Mouse (Mus musculus) lung, postnatal 0 days (tissue): Measurements from ENCODE around the gene Arl8b. TPM values are rescaled to one million over a fixed set of nuclear protein-coding genes. Genes with fewer than 3 reads are reported as not detected.

Experiments
- ATAC-seq: fragments of 200-750 bp; cut with Nextera tagmentation; 2 replicates; pipeline ENCODE4 v1.8.0; 2017; ENCODE audit warnings: moderate library complexity
- DNase-seq: peaks from one replicate; pipeline ENCODE4 v3.0.0-alpha.2; 2016; ENCODE audit warnings: low spot score
- H3K27ac ChIP-seq: fragments of 300-500 bp; sonication (generic); 2 replicates; pipeline ENCODE4 v1.5.1; 2014; ENCODE audit warnings: antibody characterized with exemption, mild to moderate bottlenecking, low read length, mixed read lengths
- H3K27me3 ChIP-seq: fragments of 300-500 bp; sonication (generic); replicated peaks from 2 replicates; pipeline ENCODE4 v1.6.1; 2014; ENCODE audit warnings: low read length, mixed read lengths; ENCODE audit not compliant: insufficient read depth
- H3K36me3 ChIP-seq: fragments of 300-500 bp; sonication (generic); 2 replicates; pipeline ENCODE4 v1.6.1; 2014; ENCODE audit warnings: low read length, mixed read lengths; ENCODE audit not compliant: insufficient read depth
- H3K4me1 ChIP-seq: fragments of 300-500 bp; sonication (generic); 2 replicates; pipeline ENCODE4 v1.6.1; 2014; ENCODE audit warnings: antibody characterized with exemption, low read depth, low read length, mixed read lengths; ENCODE audit not compliant: insufficient read depth
- H3K4me2 ChIP-seq: fragments of 300-500 bp; sonication (generic); replicated peaks from 2 replicates; pipeline ENCODE4 v1.6.1; 2014; ENCODE audit warnings: low read depth, mild to moderate bottlenecking, low read length, moderate library complexity, mixed read lengths
- H3K4me3 ChIP-seq: fragments of 300-500 bp; sonication (generic); 2 replicates; pipeline ENCODE4 v1.5.1; 2014; ENCODE audit warnings: low read depth, low read length
- H3K9ac ChIP-seq: fragments of 300-500 bp; sonication (generic); replicated peaks from 2 replicates; pipeline ENCODE4 v1.6.1; 2014; ENCODE audit warnings: low read depth, mild to moderate bottlenecking
- H3K9me3 ChIP-seq: fragments of 300-500 bp; sonication (generic); 2 replicates; pipeline ENCODE4 v1.6.1; 2016; ENCODE audit warnings: low read length, mixed read lengths
- CTCF ChIP-seq: IDR thresholded peaks from 2 replicates; pipeline ENCODE4 v1.5.1; 2016; ENCODE audit warnings: antibody characterized with exemption, mild to moderate bottlenecking
- EP300 ChIP-seq: IDR thresholded peaks from 2 replicates; pipeline ENCODE4 v1.6.1; 2016; ENCODE audit warnings: antibody characterized with exemption, mild to moderate bottlenecking, control low read depth
- WGBS: fragments of 180-500 bp; shearing (Covaris S2); extraction: QIAGEN DNeasy Blood & Tissue Kit; methylation state at CpG from one replicate; pipeline ENCODE4 v1.1.7; 2014; 5-methylcytosine and 5-hydroxymethylcytosine counted together
- polyA plus RNA-seq: library from polyadenylated mRNA; unstranded; fragments of >200 nt; fragmentation: Nextera tagmentation; extraction: Ambion mirVana; gene quantifications from 2 replicates; pipeline ENCODE4 v1.2.1, GENCODE M21; 2015

Gene Arl8b
- polyA plus RNA-seq, 1 experiment from 2014 or later = 45.5 TPM

GRCm38 (mm10) chr6:108752395-108752794 is 30.5 kb upstream of the Arl8b start:
- DNase-seq (no peak), ATAC-seq (no peak)
- Histone ChIP-seq H3K27me3 (no peaks in the 10 kb centered on the region), H3K4me3 (no peak overlapping the region), H3K9ac (no peak overlapping the region), H3K27ac (no peak overlapping the region), H3K36me3 (no peaks in the 10 kb centered on the region), H3K4me1 (no peaks in the 10 kb centered on the region), H3K9me3 (no peaks in the 10 kb centered on the region), H3K4me2 (no peak overlapping the region)
- WGBS = 44% methylated on average over 5 of the region's 5 CpGs
- no peak for TF ChIP-seq CTCF
- TF ChIP-seq EP300 = no peak

- Histone ChIP-seq H3K27ac (no peak overlapping the region), H3K9ac (no peak overlapping the region), H3K4me2 (no peak overlapping the region), H3K4me3 (no peak overlapping the region), H3K9me3 (no peaks in the 10 kb centered on the region), H3K36me3 (no peaks in the 10 kb centered on the region), H3K27me3 (no peaks in the 10 kb centered on the region), H3K4me1 (no peaks in the 10 kb centered on the region)
- DNase-seq (no peak), ATAC-seq (no peak)
- TF ChIP-seq CTCF (no peak), EP300 (no peak)
- WGBS = 87% methylated on average over 1 of the region's 1 CpGs
These were observed 29.4 kb upstream of the Arl8b start for GRCm38 (mm10) chr6:108753536-108753935.

- Histone ChIP-seq H3K27me3 (no peaks in the 10 kb centered on the region), H3K4me1 (no peaks in the 10 kb centered on the region), H3K9ac (no peak overlapping the region), H3K4me2 (no peak overlapping the region), H3K36me3 (no peaks in the 10 kb centered on the region), H3K9me3 (no peaks in the 10 kb centered on the region), H3K27ac (no peak overlapping the region), H3K4me3 (no peak overlapping the region)
- no peak for TF ChIP-seq CTCF
- TF ChIP-seq EP300 = no peak
- WGBS = 54% methylated on average over 1 of the region's 1 CpGs
- no peak for ATAC-seq
- no peak for DNase-seq
These were observed 28.5 kb upstream of the Arl8b start for GRCm38 (mm10) chr6:108754376-108754775.

GRCm38 (mm10) chr6:108755936-108756335 is 27.0 kb upstream of the Arl8b start:
- Histone ChIP-seq H3K4me3 (no peak overlapping the region), H3K27ac (no peak overlapping the region), H3K4me2 (no peak overlapping the region), H3K4me1 (no peaks in the 10 kb centered on the region), H3K36me3 (no peaks in the 10 kb centered on the region), H3K9me3 (no peaks in the 10 kb centered on the region), H3K9ac (no peak overlapping the region), H3K27me3 (no peaks in the 10 kb centered on the region)
- WGBS = 89% methylated on average over 7 of the region's 7 CpGs
- ATAC-seq = no peak
- no peak for TF ChIP-seq EP300
- TF ChIP-seq CTCF = no peak
- no peak for DNase-seq

GRCm38 (mm10) chr6:108758997-108759697 is 23.8 kb upstream of the Arl8b start:
- H3K4me3 ChIP-seq = no peak overlapping the region
- TF ChIP-seq EP300 (no peak), CTCF (no peak)
- H3K36me3 ChIP-seq = no peaks in the 10 kb centered on the region
- 61% methylated on average over 10 of the region's 10 CpGs for WGBS
- H3K4me2 ChIP-seq = no peak overlapping the region
- H3K27me3 ChIP-seq = no peaks in the 10 kb centered on the region
- no peaks in the 10 kb centered on the region for H3K4me1 ChIP-seq
- no peaks in the 10 kb centered on the region for H3K9me3 ChIP-seq
- no peak for ATAC-seq
- DNase-seq = no peak
- H3K27ac ChIP-seq = no peak overlapping the region
- no peak overlapping the region for H3K9ac ChIP-seq

GRCm38 (mm10) chr6:108759698-108760039 is 23.2 kb upstream of the Arl8b start:
- H3K4me3 ChIP-seq = no peak overlapping the region
- no peak for ATAC-seq
- H3K4me2 ChIP-seq = no peak overlapping the region
- no peak for TF ChIP-seq EP300
- no peak for TF ChIP-seq CTCF
- H3K9ac ChIP-seq = no peak overlapping the region
- no peak for DNase-seq
- H3K9me3 ChIP-seq = no peaks in the 10 kb centered on the region
- no peaks in the 10 kb centered on the region for H3K4me1 ChIP-seq
- H3K27ac ChIP-seq = no peak overlapping the region
- H3K36me3 ChIP-seq = no peaks in the 10 kb centered on the region
- no peaks in the 10 kb centered on the region for H3K27me3 ChIP-seq
- WGBS = 76% methylated on average over 5 of the region's 5 CpGs

GRCm38 (mm10) chr6:108770880-108771279 is 12.0 kb upstream of the Arl8b start:
- TF ChIP-seq CTCF (no peak), EP300 (no peak)
- Histone ChIP-seq H3K4me2 (no peak overlapping the region), H3K36me3 (no peaks in the 10 kb centered on the region), H3K4me3 (no peak overlapping the region), H3K9ac (no peak overlapping the region), H3K27ac (no peak overlapping the region), H3K9me3 (no peaks in the 10 kb centered on the region), H3K27me3 (no peaks in the 10 kb centered on the region), H3K4me1 (no peaks in the 10 kb centered on the region)
- 76% methylated on average over 3 of the region's 3 CpGs for WGBS
- DNase-seq (no peak), ATAC-seq (no peak)
